Mouse (Mus musculus) large intestine, adult 2 months (tissue): ENCODE results near the gene Olfr666. TPM values are rescaled to one million over a fixed set of nuclear protein-coding genes. Genes with fewer than 3 reads are reported as not detected.
"Not testable (repeated sequence)": the region's sequence is repeated elsewhere in the genome, so short reads cannot be mapped to it uniquely, and the experiment has no call there.

ENCODE experiments used
- DNase-seq: peaks from one replicate; pipeline ENCODE4 v3.0.0-alpha.2; 2012; ENCODE audit warnings: low read depth, low spot score
- WGBS: fragments of 180-500 bp; shearing (Covaris S2); methylation state at CpG from one replicate; pipeline ENCODE4 v1.1.7; 2018; 5-methylcytosine and 5-hydroxymethylcytosine counted together
- polyA plus RNA-seq: library from polyadenylated mRNA; depleted of rRNA; stranded (reverse); fragments of >200 nt; gene quantifications from 2 replicates; pipeline ENCODE4 v1.2.3, GENCODE M21; 2012; rRNA removed

Gene Olfr666
- not detected in 2 replicates for polyA plus RNA-seq

DNA sequence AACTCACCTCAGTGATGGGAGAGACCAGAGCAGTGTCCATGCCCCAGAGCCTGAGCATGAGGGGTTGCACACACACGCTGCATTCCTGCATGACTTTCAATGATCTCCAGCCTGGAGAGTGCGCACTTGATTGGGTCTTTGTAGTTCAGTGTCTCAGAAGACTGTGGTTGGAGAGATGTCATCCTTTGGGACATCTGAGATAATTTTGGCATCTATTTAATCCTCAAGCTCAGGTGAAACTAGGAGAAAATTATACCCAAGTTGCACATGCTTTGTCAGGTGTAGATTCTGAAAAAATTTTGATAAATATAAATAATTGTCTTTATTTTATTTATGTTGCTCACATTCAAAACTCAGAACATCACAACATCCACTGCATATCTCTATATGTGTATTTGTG lies at the start of gene Olfr666:
TSS of gene Olfr666 (minus strand) at position 101 of the 400 bp plus-strand sequence.
- no peak for DNase-seq
- WGBS, result 73% methylated on average over 2 of the region's 2 CpGs

DNA sequence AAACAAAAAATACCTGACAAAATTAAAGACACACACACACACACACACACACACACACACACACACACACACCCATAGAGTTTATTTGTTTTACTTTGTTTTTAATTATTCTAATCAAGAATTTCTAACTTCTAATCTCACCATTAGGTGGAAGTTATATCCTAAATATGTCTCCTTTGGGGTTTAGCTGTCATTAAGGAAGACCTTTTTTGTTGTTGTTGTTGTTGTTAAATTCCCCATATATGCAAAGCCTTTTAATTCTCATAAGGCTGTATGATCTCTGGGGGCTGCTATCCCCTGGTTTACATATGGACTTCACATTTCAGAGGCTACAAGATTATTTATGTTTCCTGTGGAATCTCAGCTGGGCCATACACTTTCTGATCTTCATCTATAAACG lies 38.2 kb upstream of the Olfr666 start, which contains the start of gene Olfr669:
TSS of gene Olfr669 (plus strand) at position 301 of the 400 bp plus-strand sequence.
- 66% methylated on average over 1 of the region's 1 CpGs for WGBS
- no peak for DNase-seq

DNA sequence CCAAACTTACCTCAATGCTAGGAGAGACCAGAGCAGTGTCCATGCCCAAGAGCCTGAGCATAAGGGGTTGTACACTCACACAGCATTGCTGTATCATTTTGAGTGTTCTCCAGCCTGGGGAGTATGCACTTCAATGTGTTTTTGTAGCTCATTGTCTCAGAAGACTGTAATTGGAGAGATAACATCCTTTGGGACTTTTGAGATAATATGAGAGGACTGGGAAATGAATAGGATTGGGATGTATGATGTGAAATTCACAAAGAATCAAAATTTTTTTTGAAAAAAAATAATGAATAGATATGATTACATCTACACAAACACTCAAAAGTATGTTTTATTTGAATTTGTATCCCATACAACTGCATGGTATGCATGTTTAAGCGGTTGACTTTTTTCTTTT lies 32.2 kb upstream of the Olfr666 start, which contains the start of gene Olfr668:
TSS of gene Olfr668 (minus strand) at position 101 of the 400 bp plus-strand sequence.
- no peak for DNase-seq
- WGBS, result 70% methylated on average over 1 of the region's 1 CpGs

DNA sequence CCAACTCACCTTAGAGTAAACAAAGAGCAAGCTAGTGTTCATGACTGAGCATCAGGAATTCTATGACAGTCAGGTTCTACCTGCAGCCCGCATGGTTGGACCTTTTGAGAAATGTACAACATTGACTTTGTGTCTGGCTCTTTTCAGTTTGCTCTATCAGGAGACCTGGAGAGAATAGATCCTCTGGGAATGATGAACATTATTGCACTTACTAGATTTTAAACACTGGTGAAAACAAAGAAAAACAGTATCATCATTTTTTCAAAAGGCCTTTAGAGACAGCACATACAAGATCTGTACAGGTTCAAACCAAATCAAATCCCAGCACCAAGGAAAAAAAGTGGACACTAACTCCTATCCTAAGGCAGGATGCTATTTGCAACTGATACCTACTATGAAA lies 25.6 kb upstream of the Olfr666 start, which contains the start of gene Olfr667:
TSS of gene Olfr667 (minus strand) at position 101 of the 400 bp plus-strand sequence.
- WGBS, result 75% methylated on average over 1 of the region's 1 CpGs
- DNase-seq, result no peak

DNA sequence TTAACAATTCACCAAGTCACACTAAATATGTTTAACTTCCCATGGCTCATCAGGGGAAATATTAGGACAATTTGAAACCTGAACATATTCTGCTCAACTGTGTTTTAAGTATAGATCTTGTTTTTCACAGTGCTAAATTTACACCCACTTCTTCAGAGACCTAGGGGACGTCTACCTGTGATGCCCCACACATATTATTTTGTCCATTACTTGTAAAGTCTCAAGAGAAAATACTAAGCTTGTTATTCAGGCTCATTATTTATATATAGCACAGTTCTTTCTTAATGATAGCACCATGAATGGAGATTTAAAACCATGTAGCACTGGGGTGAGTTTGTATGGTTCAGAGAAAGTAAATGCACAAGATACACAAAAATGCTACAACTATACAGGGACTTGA lies 18.0 kb downstream of the Olfr666 start, which contains the start of gene Olfr665:
TSS of gene Olfr665 (plus strand) at position 301 of the 400 bp plus-strand sequence.
- 22% methylated on average over 1 of the region's 1 CpGs for WGBS
- DNase-seq, result no peak

DNA sequence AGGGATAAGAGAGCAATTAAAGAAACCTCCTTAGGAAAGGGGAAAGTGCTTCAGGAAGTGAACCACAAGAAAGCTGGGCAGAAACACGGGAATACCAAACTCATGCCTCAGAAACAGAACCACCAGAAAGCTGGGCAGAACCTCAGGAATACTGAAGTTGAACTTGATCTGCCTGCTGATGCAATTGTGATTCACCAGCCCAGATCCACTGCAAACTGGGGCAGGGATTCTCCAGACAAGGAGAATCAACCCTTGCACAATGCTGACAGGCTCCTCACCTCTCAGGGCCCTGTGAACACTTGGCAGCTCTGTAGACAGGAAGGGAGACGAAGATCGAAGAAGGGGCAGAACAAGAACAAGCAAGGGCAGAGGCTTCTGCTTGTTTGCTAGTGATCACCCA lies 34.4 kb downstream of the Olfr666 start:
- DNase-seq, result no peak
- 66% methylated on average over 3 of the region's 3 CpGs for WGBS

DNA sequence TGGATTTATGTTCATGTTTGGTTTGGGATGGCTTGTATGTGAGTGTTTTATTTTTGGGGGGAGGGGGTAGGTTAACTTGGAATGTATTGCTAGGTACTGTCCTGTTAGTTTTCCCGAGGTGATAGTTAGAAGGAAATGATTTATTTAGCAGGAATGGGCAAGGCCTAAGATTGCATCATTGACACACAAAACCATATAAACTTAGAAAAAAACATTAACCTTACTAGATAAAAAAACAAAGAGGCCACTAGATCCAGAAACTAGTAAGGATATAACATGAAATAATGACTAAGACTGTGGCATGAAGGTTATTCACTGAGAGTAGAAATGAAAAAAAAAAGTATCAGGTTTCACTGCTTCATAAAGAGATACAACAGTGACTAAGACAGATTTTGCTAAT lies 38.1 kb downstream of the Olfr666 start:
- 53% methylated on average over 1 of the region's 1 CpGs for WGBS
- no peak for DNase-seq

DNA sequence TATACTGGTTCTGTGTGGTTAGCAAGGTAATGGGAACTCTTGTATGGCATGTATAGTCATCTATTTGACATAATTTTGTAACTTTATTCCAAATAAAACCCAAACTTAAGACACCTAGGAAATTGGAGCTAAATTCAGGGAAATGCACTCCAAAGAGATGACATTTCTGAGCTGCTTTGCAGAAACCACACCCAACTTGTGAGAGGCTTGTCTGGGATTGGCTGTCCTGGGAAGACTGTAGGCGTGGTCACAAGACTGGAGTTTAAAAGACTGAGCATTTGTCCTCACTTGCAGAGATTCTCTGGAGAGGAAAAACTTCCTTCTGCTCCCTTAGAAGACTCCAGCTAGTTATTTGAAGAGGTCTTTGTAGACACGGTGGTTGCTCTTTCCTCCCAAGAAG lies 39.0 kb downstream of the Olfr666 start, which contains the start of gene Usp17la:
TSS of gene Usp17la (plus strand) at position 301 of the 400 bp plus-strand sequence.
- 61% methylated on average over 2 of the region's 2 CpGs for WGBS
- not testable (repeated sequence) for DNase-seq

DNA sequence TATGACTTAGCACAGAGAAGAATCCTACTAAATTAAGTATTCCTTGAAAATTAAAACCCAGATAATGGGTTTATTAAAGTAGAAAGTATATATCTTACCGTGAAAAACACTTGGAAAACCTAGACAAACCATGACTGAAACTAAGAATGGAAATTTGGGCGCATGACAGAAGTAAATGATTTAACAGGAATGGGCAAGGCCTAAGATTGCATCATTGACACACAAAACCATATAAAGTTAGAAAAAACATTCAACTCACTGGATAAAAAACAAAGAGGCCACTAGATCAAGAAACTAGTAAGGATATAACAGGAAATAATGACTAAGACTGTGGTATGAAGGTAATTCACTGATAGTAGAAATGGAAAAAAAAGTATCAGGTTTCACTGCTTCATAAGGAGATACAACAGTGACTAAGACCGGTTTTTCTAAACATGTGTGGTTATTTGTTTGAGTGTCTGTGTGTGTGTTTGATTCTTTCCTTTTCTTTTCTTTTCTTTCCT lies 40.5 kb downstream of the Olfr666 start:
- DNase-seq, result no peak
- WGBS, result 68% methylated on average over 3 of the region's 3 CpGs

DNA sequence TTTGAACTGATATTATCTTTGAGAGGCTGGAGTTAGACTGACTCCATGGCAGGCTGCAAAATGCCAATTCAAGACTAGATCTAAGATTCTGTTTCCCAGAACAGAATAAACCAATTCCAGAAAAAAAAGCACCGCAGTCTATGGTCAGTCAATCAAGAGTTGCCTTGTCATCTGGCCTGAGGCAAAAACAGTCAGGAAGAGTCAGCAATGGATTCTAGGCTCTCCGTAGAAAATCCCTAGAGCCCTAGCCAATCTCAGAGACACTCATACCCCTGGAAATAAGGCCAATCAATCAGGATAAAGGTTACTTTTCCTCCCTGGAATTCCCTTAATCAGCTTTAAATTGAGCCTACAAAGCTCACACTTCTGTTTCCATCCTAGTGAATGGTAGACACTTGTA lies 44.2 kb downstream of the Olfr666 start:
- DNase-seq, result not testable (repeated sequence)
- WGBS, result 86% methylated on average over 2 of the region's 2 CpGs

DNA sequence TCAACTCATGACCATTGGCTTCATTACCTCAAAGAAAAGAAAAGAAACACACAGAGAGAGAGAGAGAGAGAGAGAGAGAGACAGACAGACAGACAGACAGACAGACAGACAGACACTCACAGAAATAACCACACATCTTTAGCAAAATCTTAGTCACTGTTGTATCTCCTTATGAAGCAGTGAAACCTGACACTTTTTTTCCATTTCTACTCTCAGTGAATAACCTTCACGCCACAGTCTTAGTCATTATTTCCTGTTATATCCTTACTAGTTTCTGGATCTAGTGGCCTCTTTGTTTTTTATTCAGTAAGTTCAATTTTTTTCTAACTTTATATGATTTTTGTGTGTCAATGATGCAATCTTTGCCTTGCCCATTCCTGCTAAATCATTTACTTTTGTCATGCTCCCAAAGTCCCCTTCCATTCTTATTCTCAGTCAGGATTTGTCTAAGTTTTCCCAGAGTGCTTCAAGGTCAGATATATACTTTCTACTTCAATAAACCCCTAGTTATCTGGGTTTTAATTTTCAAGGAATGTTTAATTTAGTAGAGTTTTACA lies 51.9 kb downstream of the Olfr666 start:
- WGBS, result 59% methylated on average over 1 of the region's 1 CpGs
- no peak for DNase-seq

DNA sequence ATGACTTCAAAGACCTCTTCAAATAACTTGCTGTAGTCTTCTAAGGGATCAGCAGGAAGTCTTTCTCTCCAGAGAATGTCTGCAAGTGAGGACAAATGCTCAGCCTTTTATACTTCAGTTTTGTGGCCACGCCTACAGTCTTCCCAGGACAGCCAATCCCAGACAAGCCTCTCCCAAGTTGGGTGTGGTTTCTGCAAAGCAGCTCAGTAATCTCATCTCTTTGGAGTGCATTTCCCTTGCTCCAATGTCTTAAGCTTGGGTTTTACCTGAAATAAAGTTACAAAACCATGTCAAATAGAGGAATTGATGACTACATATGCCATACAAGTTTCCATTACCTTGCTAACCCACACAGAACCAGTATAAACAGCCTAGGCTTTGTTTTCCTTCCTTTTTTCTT lies 53.2 kb downstream of the Olfr666 start, which contains the start of gene Usp17lb:
TSS of gene Usp17lb (minus strand) at position 101 of the 400 bp plus-strand sequence.
- DNase-seq, result no peak
- 63% methylated on average over 1 of the region's 1 CpGs for WGBS

Other genes starting within 250 kb of the Olfr666 start
- gene Olfr658, start 248.6 kb downstream of the Olfr666 start, polyA plus RNA-seq, result not detected in 2 replicates
- gene Olfr659, start 229.2 kb downstream of the Olfr666 start, polyA plus RNA-seq, result not detected in 2 replicates
- not detected in 2 replicates for gene Olfr661, start 209.5 kb downstream of the Olfr666 start, polyA plus RNA-seq
- not detected in 2 replicates for gene Usp17le, start 118.5 kb downstream of the Olfr666 start, polyA plus RNA-seq
- gene Usp17lb, start 53.3 kb downstream of the Olfr666 start, polyA plus RNA-seq, result not detected in 2 replicates
- not detected in 2 replicates for gene Usp17la, start 38.9 kb downstream of the Olfr666 start, polyA plus RNA-seq
- not detected in 2 replicates for gene Olfr665, start 17.9 kb downstream of the Olfr666 start, polyA plus RNA-seq
- not detected in 2 replicates for gene Olfr667, start 25.5 kb upstream of the Olfr666 start, polyA plus RNA-seq
- gene Olfr668, start 32.1 kb upstream of the Olfr666 start, polyA plus RNA-seq, result not detected in 2 replicates
- gene Olfr669, start 38.3 kb upstream of the Olfr666 start, polyA plus RNA-seq, result not detected in 2 replicates
- not detected in 2 replicates for gene Olfr670, start 66.7 kb upstream of the Olfr666 start, polyA plus RNA-seq
- gene Olfr671, start 83.2 kb upstream of the Olfr666 start, polyA plus RNA-seq, result not detected in 2 replicates
- gene Olfr672, start 106.1 kb upstream of the Olfr666 start, polyA plus RNA-seq, result not detected in 2 replicates
- not detected in 2 replicates for gene Olfr675, start 132.5 kb upstream of the Olfr666 start, polyA plus RNA-seq
- not detected in 2 replicates for gene Olfr676, start 136.7 kb upstream of the Olfr666 start, polyA plus RNA-seq
- not detected in 2 replicates for gene Olfr677, start 155.4 kb upstream of the Olfr666 start, polyA plus RNA-seq
- gene Olfr678, start 168.5 kb upstream of the Olfr666 start, polyA plus RNA-seq, result not detected in 2 replicates
- gene Olfr679, start 185.3 kb upstream of the Olfr666 start, polyA plus RNA-seq, result not detected in 2 replicates
- gene Olfr680-ps1, start 196.9 kb upstream of the Olfr666 start, polyA plus RNA-seq, result not detected in 2 replicates
- not detected in 2 replicates for gene Olfr681, start 220.9 kb upstream of the Olfr666 start, polyA plus RNA-seq